Mouse (Mus musculus): ENCODE measurements around the gene AC170998.1. TPM values are rescaled to one million over a fixed set of nuclear protein-coding genes. Genes with fewer than 3 reads are reported as not detected.
"Not testable (repeated sequence)": the region's sequence is repeated elsewhere in the genome, so short reads cannot be mapped to it uniquely, and the experiment has no call there.

The AC170998.1 gene
- polyA plus RNA-seq, 1 experiment = 0.65 TPM

GRCm38 (mm10) chr17:28717535-28717934, 8.3 kb upstream of the AC170998.1 start:
- Histone ChIP-seq H3K4me3 (ENCODE audit: control insufficient read depth, insufficient read depth, low read length) (no peak overlapping the region), H3K27ac (ENCODE audit: control insufficient read depth, insufficient read depth, low read length) (no peak overlapping the region), H3K27me3 (ENCODE audit: control insufficient read depth, insufficient read depth, low read length) (no peaks in the 10 kb centered on the region), H3K36me3 (ENCODE audit: control insufficient read depth, insufficient read depth, low read length) (peaks cover 59% of the 10 kb centered on the region), H3K4me1 (replicated peaks; ENCODE audit: control insufficient read depth, insufficient read depth, low read length) (no peaks in the 10 kb centered on the region)
- no peak for DNase-seq
- no peak for TF ChIP-seq CTCF (IDR thresholded peaks at IDR 0.05; ENCODE audit: borderline replicate concordance, control insufficient read depth, extremely low read depth, insufficient read depth, low read length, poor library complexity)
- 93% methylated on average over 3 of the region's 3 CpGs for WGBS

GRCm38 (mm10) chr17:28727511-28727910, 1.6 kb downstream of the AC170998.1 start:
- H3K27me3 ChIP-seq (ENCODE audit: control insufficient read depth, insufficient read depth, low read length); H3K27ac ChIP-seq (ENCODE audit: control insufficient read depth, insufficient read depth, low read length); DNase-seq; H3K4me3 ChIP-seq (ENCODE audit: control insufficient read depth, insufficient read depth, low read length); H3K4me1 ChIP-seq (replicated peaks; ENCODE audit: control insufficient read depth, insufficient read depth, low read length): not testable (repeated sequence)
- 96% methylated on average over 11 of the region's 11 CpGs for WGBS
- H3K36me3 ChIP-seq (ENCODE audit: control insufficient read depth, insufficient read depth, low read length) = peaks cover 62% of the 10 kb centered on the region

DNA sequence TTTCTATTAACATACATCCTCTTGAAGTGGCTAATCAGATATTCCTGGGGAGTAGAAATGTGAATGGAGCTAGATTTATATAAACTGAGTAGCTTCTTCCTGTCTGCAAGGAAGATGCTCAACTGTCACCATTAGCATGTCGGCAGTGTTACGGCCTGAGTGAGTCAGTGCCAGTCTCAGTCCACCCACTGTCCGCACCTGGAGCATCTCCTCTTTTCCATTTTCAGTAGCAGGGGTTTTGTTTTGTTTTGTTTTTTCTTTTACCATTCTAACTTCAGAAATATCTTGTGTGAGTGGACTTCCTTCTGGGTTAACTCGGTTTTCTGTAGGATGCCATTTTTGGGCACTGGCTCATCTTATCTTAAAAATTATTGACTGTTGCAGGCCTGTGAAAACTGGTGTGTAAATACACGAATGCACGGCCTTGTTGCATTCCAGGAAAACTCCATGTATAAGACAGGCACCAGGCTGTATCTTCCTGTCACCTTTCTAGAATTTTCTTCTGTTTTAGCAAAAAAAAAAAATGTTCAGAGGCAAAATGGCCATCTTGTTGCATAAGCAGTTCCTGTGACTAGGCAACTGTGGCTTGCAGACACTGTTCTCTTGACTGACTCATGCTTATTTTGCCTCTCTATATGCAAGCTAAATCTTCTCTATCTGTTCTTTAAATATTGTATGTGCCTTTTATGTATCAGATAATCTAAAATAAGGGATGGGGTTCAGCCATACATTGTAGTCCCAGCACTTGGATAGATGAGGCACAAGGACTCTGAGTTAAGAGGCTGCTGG, 9.6 kb downstream of the AC170998.1 start:
- no peaks in the 10 kb centered on the region for H3K27me3 ChIP-seq (ENCODE audit: control insufficient read depth, insufficient read depth, low read length)
- peaks cover 34% of the 10 kb centered on the region for H3K36me3 ChIP-seq (ENCODE audit: control insufficient read depth, insufficient read depth, low read length)
- H3K4me3 ChIP-seq (ENCODE audit: control insufficient read depth, insufficient read depth, low read length) = no peak overlapping the region
- 77% methylated on average over 6 of the region's 6 CpGs for WGBS
- TF ChIP-seq CTCF (IDR thresholded peaks at IDR 0.05; ENCODE audit: borderline replicate concordance, control insufficient read depth, extremely low read depth, insufficient read depth, low read length, poor library complexity) (no peak), POLR2A (IDR thresholded peaks at IDR 0.05; ENCODE audit: control insufficient read depth, extremely low read depth, insufficient read depth, low read length, poor library complexity) (no peak)
- no peak overlapping the region for H3K27ac ChIP-seq (ENCODE audit: control insufficient read depth, insufficient read depth, low read length)
- H3K4me1 ChIP-seq (replicated peaks; ENCODE audit: control insufficient read depth, insufficient read depth, low read length) = peaks cover 16% of the 10 kb centered on the region
- no peak for DNase-seq

- TF ChIP-seq CTCF (IDR thresholded peaks at IDR 0.05; ENCODE audit: borderline replicate concordance, control insufficient read depth, extremely low read depth, insufficient read depth, low read length, poor library complexity) = no peak
- no peak for TF ChIP-seq POLR2A (IDR thresholded peaks at IDR 0.05; ENCODE audit: control insufficient read depth, extremely low read depth, insufficient read depth, low read length, poor library complexity)
- Histone ChIP-seq H3K36me3 (ENCODE audit: control insufficient read depth, insufficient read depth, low read length) (peaks cover 29% of the 10 kb centered on the region), H3K4me3 (ENCODE audit: control insufficient read depth, insufficient read depth, low read length) (no peak overlapping the region), H3K4me1 (replicated peaks; ENCODE audit: control insufficient read depth, insufficient read depth, low read length) (peaks cover 16% of the 10 kb centered on the region), H3K27me3 (ENCODE audit: control insufficient read depth, insufficient read depth, low read length) (no peaks in the 10 kb centered on the region), H3K27ac (ENCODE audit: control insufficient read depth, insufficient read depth, low read length) (peak overlapping the region; percentile 31; the same call in 1 of the 2 replicates)
- 26% methylated on average over 4 of the region's 4 CpGs for WGBS
- peak; percentile 4 for DNase-seq
These were observed 10.6 kb downstream of the AC170998.1 start for GRCm38 (mm10) chr17:28736486-28736885.

- 63% methylated on average over 4 of the region's 4 CpGs for WGBS
- Histone ChIP-seq H3K4me3 (ENCODE audit: control insufficient read depth, insufficient read depth, low read length) (no peak overlapping the region), H3K36me3 (ENCODE audit: control insufficient read depth, insufficient read depth, low read length) (peaks cover 28% of the 10 kb centered on the region), H3K27ac (ENCODE audit: control insufficient read depth, insufficient read depth, low read length) (no peak overlapping the region), H3K4me1 (replicated peaks; ENCODE audit: control insufficient read depth, insufficient read depth, low read length) (peaks cover 16% of the 10 kb centered on the region), H3K27me3 (ENCODE audit: control insufficient read depth, insufficient read depth, low read length) (no peaks in the 10 kb centered on the region)
- DNase-seq = no peak
- TF ChIP-seq CTCF (IDR thresholded peaks at IDR 0.05; ENCODE audit: borderline replicate concordance, control insufficient read depth, extremely low read depth, insufficient read depth, low read length, poor library complexity) (no peak), POLR2A (IDR thresholded peaks at IDR 0.05; ENCODE audit: control insufficient read depth, extremely low read depth, insufficient read depth, low read length, poor library complexity) (no peak)
These were observed 12.1 kb downstream of the AC170998.1 start for GRCm38 (mm10) chr17:28737973-28738372.

GRCm38 (mm10) chr17:28739244-28739643, 13.4 kb downstream of the AC170998.1 start:
- no peak for DNase-seq
- Histone ChIP-seq H3K4me3 (ENCODE audit: control insufficient read depth, insufficient read depth, low read length) (no peak overlapping the region), H3K27me3 (ENCODE audit: control insufficient read depth, insufficient read depth, low read length) (no peaks in the 10 kb centered on the region), H3K36me3 (ENCODE audit: control insufficient read depth, insufficient read depth, low read length) (peaks cover 35% of the 10 kb centered on the region), H3K4me1 (replicated peaks; ENCODE audit: control insufficient read depth, insufficient read depth, low read length) (peaks cover 16% of the 10 kb centered on the region), H3K27ac (ENCODE audit: control insufficient read depth, insufficient read depth, low read length) (no peak overlapping the region)
- TF ChIP-seq POLR2A (IDR thresholded peaks at IDR 0.05; ENCODE audit: control insufficient read depth, extremely low read depth, insufficient read depth, low read length, poor library complexity) (no peak), CTCF (IDR thresholded peaks at IDR 0.05; ENCODE audit: borderline replicate concordance, control insufficient read depth, extremely low read depth, insufficient read depth, low read length, poor library complexity) (no peak)
- 98% methylated on average over 6 of the region's 6 CpGs for WGBS
